Mouse (Mus musculus) neutrophil, adult 5-6 weeks (primary cell): ENCODE data around the gene Rab13. TPM values are rescaled to one million over a fixed set of nuclear protein-coding genes. Genes with fewer than 3 reads are reported as not detected.

Experiments used
- ATAC-seq: fragments of 151-379, 151-347 bp; 2 replicates; pipeline ENCODE4 v1.8.0; 2017; ENCODE audit warnings: mild to moderate bottlenecking, moderate TSS enrichment; ENCODE audit not compliant: insufficient number of reproducible peaks, poor library complexity, low FRiP score, severe bottlenecking; ENCODE audit errors: extremely low read depth
- total RNA-seq: library from RNA; stranded (forward); fragments of 200-1000 nt; gene quantifications from 2 replicates; pipeline ENCODE4 v1.2.3, GENCODE M21; 2017

Rab13 gene
- total RNA-seq, 1 experiment from 2014 or later: 2.0 TPM

DNA sequence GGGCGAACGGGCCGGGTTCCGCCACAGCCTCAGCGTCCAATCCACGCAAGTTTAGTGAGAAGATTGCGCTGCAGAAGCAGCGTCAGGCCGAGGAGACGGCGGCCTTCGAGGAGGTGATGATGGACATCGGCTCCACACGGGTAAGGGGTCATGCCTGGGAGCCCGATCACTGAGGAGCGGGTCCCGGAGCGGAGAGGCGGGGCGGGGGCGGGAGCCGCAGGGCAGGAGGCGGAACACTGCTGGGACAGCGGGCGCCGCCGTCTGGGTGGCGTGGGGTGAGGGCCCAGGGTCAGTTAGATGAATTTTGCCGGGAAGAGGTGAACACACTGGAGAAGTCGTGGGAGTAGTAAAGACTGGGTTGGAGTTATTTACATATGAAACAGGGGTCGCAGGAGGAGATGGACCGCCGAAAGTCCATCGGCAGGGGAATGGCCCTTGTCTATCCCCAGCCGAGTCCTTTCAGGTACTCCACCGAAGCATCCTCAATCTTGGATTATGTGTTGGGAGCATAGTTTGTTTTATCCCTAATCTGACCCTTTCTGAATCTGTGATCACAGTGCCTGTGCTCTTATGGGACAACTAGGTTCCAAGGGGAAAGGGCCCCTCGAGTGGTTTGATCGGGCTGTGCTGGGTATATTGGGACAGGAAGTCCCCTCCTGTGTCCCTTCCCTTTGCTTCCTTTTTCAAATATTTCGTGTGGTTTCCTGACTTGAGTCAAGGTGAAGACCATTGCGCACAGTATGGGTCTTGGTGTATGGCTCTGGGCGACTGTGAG lies 41.1 kb downstream of the Rab13 start:
- ATAC-seq: peak; percentile 4; the same call in 1 of the 2 replicates

- ATAC-seq: no peak
Measured at GRCm38 (mm10) chr3:90255194-90255565, 41.7 kb downstream of the Rab13 start.

GRCm38 (mm10) chr3:90255784-90256353 lies 42.4 kb downstream of the Rab13 start:
- no peak for ATAC-seq

DNA sequence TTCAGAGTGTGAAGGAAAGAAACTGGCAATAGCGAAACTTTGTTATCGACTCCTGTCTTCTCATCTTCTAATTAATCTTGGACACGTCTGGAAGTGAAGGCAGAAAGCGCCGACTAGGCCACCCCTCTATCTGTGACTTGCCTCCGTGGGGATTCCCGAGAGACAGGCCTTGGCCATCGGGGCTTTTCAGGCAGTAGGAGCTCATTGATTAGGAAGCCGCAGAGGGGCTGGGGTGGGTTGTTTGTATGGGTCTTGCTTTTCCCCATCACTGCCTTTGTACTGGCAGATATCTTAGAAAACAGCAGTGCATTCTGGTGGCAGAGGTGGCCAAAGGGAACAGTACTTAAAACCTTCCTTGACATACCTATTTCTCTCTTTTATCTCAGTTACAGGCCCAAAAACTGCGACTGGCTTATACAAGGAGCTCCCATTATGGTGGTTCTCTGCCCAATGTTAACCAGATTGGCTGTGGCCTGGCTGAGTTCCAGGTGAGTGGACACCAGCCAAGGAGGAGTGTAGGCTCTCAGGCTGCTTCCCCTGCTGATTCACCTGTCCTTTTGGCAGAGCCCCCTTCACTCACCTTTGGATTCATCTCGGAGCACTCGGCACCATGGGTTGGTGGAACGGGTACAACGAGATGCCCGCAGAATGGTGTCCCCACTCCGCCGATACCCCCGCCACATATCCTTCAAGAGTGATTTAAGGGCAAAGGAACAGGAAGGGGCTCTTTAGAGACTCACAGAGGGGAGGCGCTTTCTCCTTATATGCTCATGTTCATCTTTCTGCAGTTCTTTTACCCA lies 43.4 kb downstream of the Rab13 start:
- no peak for ATAC-seq

- ATAC-seq: no peak
Measured at GRCm38 (mm10) chr3:90258521-90258920, 45.0 kb downstream of the Rab13 start.

DNA sequence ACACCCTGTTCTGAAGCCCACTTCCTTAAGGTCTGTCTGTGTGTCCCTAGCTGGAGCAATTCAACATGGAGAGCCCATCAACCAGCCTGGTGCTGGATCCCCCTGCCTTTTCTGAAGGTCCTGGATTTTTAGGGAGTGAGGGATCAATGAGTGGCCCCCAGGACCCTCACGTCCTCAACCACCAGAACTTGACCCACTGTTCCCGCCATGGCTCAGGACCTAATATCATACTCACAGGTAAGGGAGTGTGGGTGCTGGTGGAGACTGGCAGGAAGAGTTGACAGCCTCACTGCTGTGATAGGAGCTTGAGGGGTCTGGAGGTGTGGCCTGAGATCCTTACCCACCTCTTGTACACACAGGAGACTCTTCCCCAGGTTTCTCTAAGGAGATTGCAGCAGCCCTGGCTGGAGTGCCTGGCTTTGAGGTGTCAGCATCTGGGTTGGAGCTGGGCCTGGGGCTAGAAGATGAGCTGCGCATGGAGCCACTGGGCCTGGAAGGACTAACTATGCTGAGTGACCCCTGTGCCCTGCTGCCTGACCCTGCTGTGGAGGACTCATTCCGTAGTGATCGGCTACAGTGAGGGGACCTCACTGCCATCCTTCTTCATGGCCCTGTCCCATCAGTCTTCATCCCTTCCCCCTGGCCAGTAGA lies 49.8 kb downstream of the Rab13 start:
- no peak for ATAC-seq

GRCm38 (mm10) chr3:90264687-90265033 lies 51.2 kb downstream of the Rab13 start:
- ATAC-seq: no peak

DNA sequence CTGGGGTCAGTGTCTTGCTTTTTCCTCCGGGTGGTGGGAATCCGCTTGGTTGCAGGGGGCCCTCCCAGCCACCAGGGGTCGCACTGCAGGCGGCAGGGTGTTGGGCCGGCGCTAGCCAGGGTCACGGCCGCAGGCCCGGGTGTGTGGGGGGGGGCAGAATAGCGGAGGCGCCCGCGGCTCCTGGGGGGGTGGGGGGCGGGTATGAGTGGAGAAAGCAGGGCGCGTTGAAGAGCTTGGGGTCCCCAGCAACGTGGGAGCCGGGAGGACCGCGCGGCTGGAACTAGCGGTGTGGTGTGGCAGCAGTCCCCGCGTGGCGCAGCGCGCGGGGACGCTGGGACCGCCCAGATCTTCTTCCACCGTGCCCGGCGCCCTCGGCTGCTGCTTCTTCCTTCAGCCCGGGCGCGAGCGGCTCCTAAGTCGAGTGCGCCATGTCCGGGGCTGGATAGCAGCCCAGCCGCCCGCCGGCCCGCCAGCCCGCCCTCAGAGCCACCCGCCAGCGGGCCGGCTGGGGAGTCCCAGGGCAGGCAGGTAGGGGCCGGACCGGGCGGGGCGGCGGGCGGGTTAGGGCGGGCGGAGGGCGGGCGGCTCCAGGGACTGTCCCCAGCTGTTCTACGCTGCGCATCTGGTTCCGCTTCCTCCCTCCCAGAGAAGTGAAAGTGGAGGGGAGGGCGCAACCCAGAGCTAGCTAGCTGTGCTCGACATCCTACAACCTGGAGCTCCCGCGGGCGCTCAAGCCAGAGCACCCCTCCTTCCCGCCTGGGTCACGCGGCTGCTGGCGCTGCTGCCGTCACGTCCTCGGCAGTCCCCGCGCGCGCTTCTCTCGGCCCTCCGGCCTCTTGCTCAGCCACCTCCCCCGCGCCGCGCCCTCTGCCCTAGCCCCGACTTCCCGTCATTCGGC lies 51.8 kb downstream of the Rab13 start, which contains the start of gene Dennd4b:
Gene Dennd4b, plus strand, starts transcription at position 152 of the 898 bp plus-strand sequence.
- peak; percentile 78 for ATAC-seq

GRCm38 (mm10) chr3:90265932-90266741 lies 52.6 kb downstream of the Rab13 start:
- ATAC-seq: peak; percentile 47

- ATAC-seq: no peak
Measured at GRCm38 (mm10) chr3:90266901-90267775, 53.6 kb downstream of the Rab13 start.

DNA sequence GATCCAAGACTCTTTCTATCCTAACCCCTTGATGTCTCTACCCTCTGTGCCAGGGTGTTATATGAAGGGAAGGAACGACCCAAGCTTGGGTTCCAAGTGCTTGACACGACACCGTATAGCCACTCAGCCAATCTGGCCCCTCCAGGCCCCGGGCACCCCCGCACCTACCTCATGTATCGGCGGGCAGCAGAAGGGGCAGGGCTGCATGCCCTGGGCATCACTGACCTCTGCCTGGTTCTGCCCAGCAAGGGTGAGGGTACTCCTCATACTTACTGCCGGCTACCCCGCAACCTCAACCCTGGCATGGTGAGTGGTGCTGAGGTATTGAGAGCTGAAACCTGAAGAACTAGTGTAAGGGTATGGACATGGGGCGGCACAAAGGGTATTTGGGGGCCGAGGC lies 54.7 kb downstream of the Rab13 start:
- no peak for ATAC-seq

GRCm38 (mm10) chr3:90268971-90269370 lies 55.5 kb downstream of the Rab13 start:
- no peak for ATAC-seq

- ATAC-seq: no peak
Measured at GRCm38 (mm10) chr3:90270784-90271183, 57.3 kb downstream of the Rab13 start.

DNA sequence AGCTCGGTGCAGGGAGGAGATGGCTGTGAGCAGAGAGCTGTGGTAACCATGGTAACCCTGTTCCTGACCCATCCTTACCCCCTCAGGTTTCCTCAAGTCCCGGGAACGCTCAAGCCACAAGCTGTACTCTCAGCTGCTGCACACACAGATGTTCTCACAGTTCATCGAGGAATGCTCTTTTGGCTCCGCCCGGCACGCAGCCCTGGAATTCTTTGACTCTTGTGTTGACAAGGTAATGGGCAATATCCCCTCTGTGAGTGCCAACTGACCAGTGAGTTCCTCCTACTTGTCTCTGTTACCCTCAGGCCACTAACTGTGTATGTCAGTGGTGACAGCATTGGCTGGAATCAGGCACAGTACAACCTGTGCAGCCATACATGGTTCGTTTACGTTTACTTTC lies 58.7 kb downstream of the Rab13 start:
- no peak for ATAC-seq

GRCm38 (mm10) chr3:90273855-90274254 lies 60.4 kb downstream of the Rab13 start:
- no peak for ATAC-seq

DNA sequence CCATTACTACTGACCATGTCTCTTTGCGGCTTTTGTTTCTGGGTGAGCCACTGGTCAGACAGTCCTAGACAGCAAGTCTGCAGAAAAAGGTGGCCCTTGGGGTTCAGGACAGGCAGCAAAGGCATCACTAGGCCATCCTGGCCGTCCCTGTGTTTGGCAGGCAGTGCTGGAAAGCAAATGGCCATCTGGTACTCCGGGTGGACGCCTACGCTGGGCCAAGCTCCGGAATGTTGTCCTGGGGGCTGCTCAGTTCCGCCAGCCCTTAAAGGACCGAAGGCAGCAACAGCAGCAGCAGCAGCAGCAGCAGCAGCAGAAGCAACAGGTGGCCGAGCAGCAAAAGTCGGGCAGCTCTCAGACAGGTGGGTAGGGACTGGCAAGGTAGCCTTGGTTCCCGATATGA lies 61.8 kb downstream of the Rab13 start:
- ATAC-seq: no peak
